Mouse (Mus musculus): Measurements from ENCODE around the gene Dnah14. TPM values are rescaled to one million over a fixed set of nuclear protein-coding genes. Genes with fewer than 3 reads are reported as not detected.

Gene Dnah14
- total and polyA plus RNA-seq, 2 experiments from 2014 or later = 0.56 TPM; not detected in 1

- peak within 1 kb of the TSS; percentile 99 for H3K27ac ChIP-seq (ENCODE audit: low read depth)
- H3K36me3 ChIP-seq (replicated peaks; ENCODE audit: control insufficient read depth, insufficient read depth, low read length) = no peaks in the 10 kb centered on the region; the same call in 1 of the 2 replicates
- peak within 1 kb of the TSS; percentile 90 for H3K4me3 ChIP-seq (ENCODE audit: low read depth, low read length)
- WGBS = under 1% methylated on average over 14 of the region's 14 CpGs
- ATAC-seq (ENCODE audit: insufficient read depth, low read depth) (no peak), DNase-seq (ENCODE audit: low spot score) (no peak)
- H3K4me1 ChIP-seq (ENCODE audit: control insufficient read depth, insufficient read depth) = peaks cover 21% of the 10 kb centered on the region
- no peaks in the 10 kb centered on the region for H3K27me3 ChIP-seq (ENCODE audit: control insufficient read depth, insufficient read depth, low read length)
- peak within 1 kb of the TSS; percentile 90 for H3K4me2 ChIP-seq (ENCODE audit: low read depth, low read length)
- H3K9me3 ChIP-seq (replicated peaks; ENCODE audit: control insufficient read depth, low read length) = no peaks in the 10 kb centered on the region
- TF ChIP-seq CTCF (IDR thresholded peaks at IDR 0.05; ENCODE audit: low read depth) (no peak), EP300 (IDR thresholded peaks at IDR 0.05; ENCODE audit: low read depth) (no peak)
- peak within 1 kb of the TSS; percentile 91 for H3K9ac ChIP-seq (replicated peaks; ENCODE audit: low read depth, low read length)
These were observed 266.4 kb downstream of the Dnah14 start, which contains the start of gene Lbr for GRCm38 (mm10) chr1:181842781-181843180. Gene Lbr, minus strand, starts transcription at chr1:181843046.

GRCm38 (mm10) chr1:181844874-181845547 lies 268.7 kb downstream of the Dnah14 start:
- H3K4me3 ChIP-seq (ENCODE audit: low read depth, low read length) = no peak overlapping the region
- no peaks in the 10 kb centered on the region for H3K27me3 ChIP-seq (ENCODE audit: control insufficient read depth, insufficient read depth, low read length)
- peaks cover 12% of the 10 kb centered on the region for H3K4me1 ChIP-seq (ENCODE audit: control insufficient read depth, insufficient read depth)
- H3K27ac ChIP-seq (ENCODE audit: low read depth) = no peak overlapping the region
- no peaks in the 10 kb centered on the region for H3K9me3 ChIP-seq (replicated peaks; ENCODE audit: control insufficient read depth, low read length)
- H3K9ac ChIP-seq (replicated peaks; ENCODE audit: low read depth, low read length) = no peak overlapping the region
- TF ChIP-seq EP300 (IDR thresholded peaks at IDR 0.05; ENCODE audit: low read depth) (no peak), CTCF (IDR thresholded peaks at IDR 0.05; ENCODE audit: low read depth) (no peak)
- 81% methylated on average over 15 of the region's 15 CpGs for WGBS
- DNase-seq (ENCODE audit: low spot score) (no peak), ATAC-seq (ENCODE audit: insufficient read depth, low read depth) (no peak)
- no peak overlapping the region for H3K4me2 ChIP-seq (ENCODE audit: low read depth, low read length)
- no peaks in the 10 kb centered on the region for H3K36me3 ChIP-seq (replicated peaks; ENCODE audit: control insufficient read depth, insufficient read depth, low read length)

GRCm38 (mm10) chr1:181845767-181846166 lies 269.4 kb downstream of the Dnah14 start:
- 90% methylated on average over 3 of the region's 3 CpGs for WGBS
- H3K36me3 ChIP-seq (replicated peaks; ENCODE audit: control insufficient read depth, insufficient read depth, low read length) = no peaks in the 10 kb centered on the region
- DNase-seq (ENCODE audit: low spot score) = no peak

GRCm38 (mm10) chr1:181847396-181847795 lies 271.0 kb downstream of the Dnah14 start:
- ATAC-seq (ENCODE audit: insufficient read depth, low read depth) (no peak), DNase-seq (ENCODE audit: low spot score) (no peak)
- no peak overlapping the region for H3K4me3 ChIP-seq (ENCODE audit: low read depth, low read length)
- H3K27ac ChIP-seq (ENCODE audit: low read depth) = no peak overlapping the region
- H3K9me3 ChIP-seq (replicated peaks; ENCODE audit: control insufficient read depth, low read length) = no peaks in the 10 kb centered on the region
- no peak overlapping the region for H3K9ac ChIP-seq (replicated peaks; ENCODE audit: low read depth, low read length)
- H3K27me3 ChIP-seq (ENCODE audit: control insufficient read depth, insufficient read depth, low read length) = no peaks in the 10 kb centered on the region
- H3K4me2 ChIP-seq (ENCODE audit: low read depth, low read length) = no peak overlapping the region
- WGBS = 90% methylated on average over 3 of the region's 3 CpGs
- H3K36me3 ChIP-seq (replicated peaks; ENCODE audit: control insufficient read depth, insufficient read depth, low read length) = no peaks in the 10 kb centered on the region
- peaks cover 9% of the 10 kb centered on the region; the same call in 1 of the 2 replicates for H3K4me1 ChIP-seq (ENCODE audit: control insufficient read depth, insufficient read depth)
- TF ChIP-seq CTCF (IDR thresholded peaks at IDR 0.05; ENCODE audit: low read depth) (no peak), EP300 (IDR thresholded peaks at IDR 0.05; ENCODE audit: low read depth) (no peak)

More at GRCm38 (mm10) chr1:181845767-181846166, 269.4 kb downstream of the Dnah14 start:
- no peak for ATAC-seq (ENCODE audit: insufficient read depth, low read depth)
- H3K9me3 ChIP-seq (replicated peaks; ENCODE audit: control insufficient read depth, low read length) = no peaks in the 10 kb centered on the region
- no peak overlapping the region for H3K4me3 ChIP-seq (ENCODE audit: low read depth, low read length)
- H3K27me3 ChIP-seq (ENCODE audit: control insufficient read depth, insufficient read depth, low read length) = no peaks in the 10 kb centered on the region
- H3K4me1 ChIP-seq (ENCODE audit: control insufficient read depth, insufficient read depth) = peaks cover 5% of the 10 kb centered on the region; the same call in 1 of the 2 replicates
- no peak overlapping the region for H3K9ac ChIP-seq (replicated peaks; ENCODE audit: low read depth, low read length)
- TF ChIP-seq EP300 (IDR thresholded peaks at IDR 0.05; ENCODE audit: low read depth) = no peak
- no peak for TF ChIP-seq CTCF (IDR thresholded peaks at IDR 0.05; ENCODE audit: low read depth)
- no peak overlapping the region for H3K4me2 ChIP-seq (ENCODE audit: low read depth, low read length)
- H3K27ac ChIP-seq (ENCODE audit: low read depth) = no peak overlapping the region

- no peaks in the 10 kb centered on the region for H3K36me3 ChIP-seq (replicated peaks; ENCODE audit: control insufficient read depth, insufficient read depth, low read length)
- no peak for TF ChIP-seq CTCF (IDR thresholded peaks at IDR 0.05; ENCODE audit: low read depth)
- no peak for TF ChIP-seq EP300 (IDR thresholded peaks at IDR 0.05; ENCODE audit: low read depth)
These were observed 271.9 kb downstream of the Dnah14 start for GRCm38 (mm10) chr1:181848210-181848609.

More at GRCm38 (mm10) chr1:181848210-181848609, 271.9 kb downstream of the Dnah14 start:
- H3K9ac ChIP-seq (replicated peaks; ENCODE audit: low read depth, low read length) = no peak overlapping the region
- no peak overlapping the region for H3K4me3 ChIP-seq (ENCODE audit: low read depth, low read length)
- ATAC-seq (ENCODE audit: insufficient read depth, low read depth) (no peak), DNase-seq (ENCODE audit: low spot score) (no peak)
- no peak overlapping the region for H3K27ac ChIP-seq (ENCODE audit: low read depth)
- no peaks in the 10 kb centered on the region for H3K9me3 ChIP-seq (replicated peaks; ENCODE audit: control insufficient read depth, low read length)
- WGBS = 67% methylated on average over 1 of the region's 1 CpGs
- H3K4me1 ChIP-seq (ENCODE audit: control insufficient read depth, insufficient read depth) = peaks cover 13% of the 10 kb centered on the region; the same call in 1 of the 2 replicates
- H3K27me3 ChIP-seq (ENCODE audit: control insufficient read depth, insufficient read depth, low read length) = no peaks in the 10 kb centered on the region
- no peak overlapping the region for H3K4me2 ChIP-seq (ENCODE audit: low read depth, low read length)

Measured in heart, postnatal 0 days (tissue).